Mouse (Mus musculus) ES-CJ7 (cell line): Measurements from ENCODE around the gene Nckipsd.

Source experiments
- DNase-seq: peaks from one replicate; pipeline ENCODE4 v3.0.0; 2011; ENCODE audit warnings: low read depth, low spot score

Nckipsd gene

GRCm38 (mm10) chr9:108799564-108799963 lies 8.6 kb upstream of the Nckipsd start:
- no peak for DNase-seq

GRCm38 (mm10) chr9:108805768-108806167 lies 2.4 kb upstream of the Nckipsd start:
- no peak for DNase-seq

GRCm38 (mm10) chr9:108806379-108806778 lies 1.8 kb upstream of the Nckipsd start:
- no peak for DNase-seq

GRCm38 (mm10) chr9:108806831-108807230 lies 1.3 kb upstream of the Nckipsd start:
- no peak for DNase-seq

- DNase-seq: no peak
Measured at GRCm38 (mm10) chr9:108807674-108808073, 494 bp upstream of the Nckipsd start.

GRCm38 (mm10) chr9:108809188-108809587 lies 1.0 kb downstream of the Nckipsd start:
- DNase-seq: no peak

GRCm38 (mm10) chr9:108809723-108810122 lies 1.6 kb downstream of the Nckipsd start:
- no peak for DNase-seq

GRCm38 (mm10) chr9:108810516-108810915 lies 2.3 kb downstream of the Nckipsd start:
- DNase-seq: no peak

- DNase-seq: no peak
Measured at GRCm38 (mm10) chr9:108815557-108815956, 7.4 kb downstream of the Nckipsd start.

GRCm38 (mm10) chr9:108819495-108819894 lies 11.3 kb downstream of the Nckipsd start:
- DNase-seq: peak; percentile 68

- DNase-seq: no peak
Measured at GRCm38 (mm10) chr9:108820077-108820476, 11.9 kb downstream of the Nckipsd start.

- DNase-seq: peak; percentile 76
Measured at GRCm38 (mm10) chr9:108824144-108824685, 16.0 kb downstream of the Nckipsd start.

- DNase-seq: peak; percentile 98
Measured at GRCm38 (mm10) chr9:108824755-108825413, 16.7 kb downstream of the Nckipsd start.

- DNase-seq: peak; percentile 97
Measured at GRCm38 (mm10) chr9:108825820-108826699, 17.9 kb downstream of the Nckipsd start, which contains the start of gene Celsr3. Celsr3 (plus strand) TSS chr9:108826320.

- peak; percentile 69 for DNase-seq
Measured at GRCm38 (mm10) chr9:108826700-108827340, 18.7 kb downstream of the Nckipsd start.

GRCm38 (mm10) chr9:108827454-108827853 lies 19.3 kb downstream of the Nckipsd start:
- DNase-seq: peak; percentile 36

- DNase-seq: peak; percentile 41
Measured at GRCm38 (mm10) chr9:108827906-108828305, 19.7 kb downstream of the Nckipsd start.

- no peak for DNase-seq
Measured at GRCm38 (mm10) chr9:108831637-108832036, 23.5 kb downstream of the Nckipsd start.

GRCm38 (mm10) chr9:108832390-108833108 lies 24.4 kb downstream of the Nckipsd start:
- DNase-seq: peak; percentile 97

- DNase-seq: peak; percentile 78
Measured at GRCm38 (mm10) chr9:108842989-108843388, 34.8 kb downstream of the Nckipsd start.

- DNase-seq: no peak
Measured at GRCm38 (mm10) chr9:108845390-108845789, 37.2 kb downstream of the Nckipsd start.
